10 mouse cellular contexts compared by ENCODE assay signal in the genomic region with DNA sequence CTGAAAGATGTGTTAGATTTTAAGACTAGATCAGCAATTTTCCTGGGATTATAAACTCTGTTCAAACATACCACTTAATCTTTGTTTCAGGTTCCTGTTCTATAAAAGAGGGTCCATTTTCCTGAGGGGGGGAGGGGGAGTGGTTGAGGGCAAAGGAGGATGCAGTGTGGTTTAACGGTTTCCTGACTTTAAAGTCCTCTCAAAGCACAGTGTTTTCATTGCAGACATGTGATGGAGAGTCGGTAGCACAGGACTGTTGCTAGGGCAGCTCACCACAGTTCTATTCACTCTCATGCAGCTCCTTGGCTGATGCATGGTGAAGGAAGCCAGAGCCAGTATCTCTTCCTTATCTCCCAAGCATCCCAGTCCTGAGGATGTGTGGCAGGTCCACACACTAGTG.
A peak's percentile ranks its signal among the peaks of the same experiment; 100 is the strongest.
DNase-seq lines count a peak whose midpoint lies in the region; ATAC-seq lines count a peak whose summit lies in the region.
"Had no signal": no experiment of that assay in that cellular context is flagged by ENCODE, and none has a peak within 500 bp of the region (broad histone marks: within the 10 kb centered on the region; RNA-seq: fewer than 3 reads in every experiment).

No protein-coding gene starts in this region.

- peak; percentile 78 for ATAC-seq in common myeloid progenitor, adult 5-6 weeks (replicated peaks; ENCODE audit: low read depth, poor library complexity, severe bottlenecking)

- peak; percentile 25 for DNase-seq in layer of hippocampus, adult 11-12 months (ENCODE audit: low spot score)
- DNase-seq in layer of hippocampus, postnatal 14 days (ENCODE audit: low spot score in 2 of 2), result no peak
- DNase-seq in CD8-positive naive resting alpha-beta T cell, adult 2 months (ENCODE audit: low read depth in 2 of 2, low spot score in 2 of 2), result peak; percentile 65 to 79
- DNase-seq in natural killer cell, adult 2 months (ENCODE audit: low spot score in 2 of 2), result peak; percentile 74 to 82
- DNase-seq in gastrocnemius, postnatal 4 days (ENCODE audit: low spot score in 2 of 2), result no peak
- DNase-seq in urinary bladder, adult 2 months (ENCODE audit: low spot score), result no peak
- no peak for DNase-seq in right cerebral cortex, postnatal 14 days
- DNase-seq: gastrocnemius, postnatal 10 days; liver, embryonic 13.5 days had no signal

Comparison
In these comparisons a context has a peak if more than half of its experiments do, and no peak if none do; other contexts are left out.
1. DNase-seq: peak in layer of hippocampus, adult 11-12 months (single experiment), CD8-positive naive resting alpha-beta T cell, adult 2 months (2 of 2) and natural killer cell, adult 2 months (2 of 2); none in layer of hippocampus, postnatal 14 days (0 of 2), gastrocnemius, postnatal 4 days (0 of 2), urinary bladder, adult 2 months (single experiment) and right cerebral cortex, postnatal 14 days (single experiment).